Mouse (Mus musculus) cerebellum, postnatal 36 days (tissue): Measurements from ENCODE around the gene Sox3.

Experiments
- DNase-seq, 2 experiments: peaks; one replicate each; pipeline ENCODE4 v3.0.0; 2021 to 2022; ENCODE audit warnings: mixed read lengths in 2 of 2

Sox3 gene

GRCm38 (mm10) chrX:60892801-60893681, at the start of gene Sox3:
Sox3 (minus strand) TSS chrX:60893430.
- DNase-seq: no peak

GRCm38 (mm10) chrX:60940225-60940624, 47.0 kb upstream of the Sox3 start:
- DNase-seq: no peak

GRCm38 (mm10) chrX:60899546-60899945, 6.3 kb upstream of the Sox3 start:
- no peak for DNase-seq

- no peak for DNase-seq
Observed at GRCm38 (mm10) chrX:60898641-60899040, 5.4 kb upstream of the Sox3 start.

GRCm38 (mm10) chrX:60896296-60896695, 3.1 kb upstream of the Sox3 start:
- DNase-seq: no peak

GRCm38 (mm10) chrX:60895416-60895815, 2.2 kb upstream of the Sox3 start:
- no peak for DNase-seq

- DNase-seq: no peak
Observed at GRCm38 (mm10) chrX:60893720-60894543, 702 bp upstream of the Sox3 start.

GRCm38 (mm10) chrX:60892098-60892800, 981 bp downstream of the Sox3 start:
- DNase-seq: no peak

- DNase-seq: no peak
Observed at GRCm38 (mm10) chrX:60891329-60892095, 1.7 kb downstream of the Sox3 start.

- no peak for DNase-seq
Observed at GRCm38 (mm10) chrX:60890651-60891050, 2.6 kb downstream of the Sox3 start.

GRCm38 (mm10) chrX:60889956-60890485, 3.2 kb downstream of the Sox3 start:
- DNase-seq: no peak
